11 mouse cellular contexts compared by ENCODE assay signal in genomic region chr2:154379103-154379502, GRCm38 (mm10). TPM values are rescaled to one million over a fixed set of nuclear protein-coding genes. Genes with fewer than 3 reads are reported as not detected.
A peak's percentile ranks its signal among the peaks of the same experiment; 100 is the strongest.
DNase-seq lines count a peak whose midpoint lies in the region; ATAC-seq and TF ChIP-seq lines count a peak whose summit lies in the region.
"Had no signal": no experiment of that assay in that cellular context is flagged by ENCODE, and none has a peak within 500 bp of the region (broad histone marks: within the 10 kb centered on the region; RNA-seq: fewer than 3 reads in every experiment).

No protein-coding gene starts in this region.

- peaks cover 8% of the 10 kb centered on the region for H3K4me1 ChIP-seq in olfactory bulb, adult 2 months (ENCODE audit: control insufficient read depth, insufficient read depth, low read length)
- peaks cover 2% of the 10 kb centered on the region; the same call in 1 of the 2 replicates for H3K4me1 ChIP-seq in kidney, adult 2 months (ENCODE audit: control insufficient read depth, insufficient read depth, low read length)
- no peaks in the 10 kb centered on the region for H3K4me1 ChIP-seq in kidney, embryonic 16.5 days (ENCODE audit: insufficient read depth, low read length)

- no peaks in the 10 kb centered on the region; the same call in 1 of the 2 replicates for H3K36me3 ChIP-seq in kidney, adult 2 months (ENCODE audit: control insufficient read depth, insufficient read depth, low read length)
- no peaks in the 10 kb centered on the region for H3K36me3 ChIP-seq in kidney, embryonic 16.5 days (ENCODE audit: insufficient read depth, low read length)

- no peak overlapping the region for H3K9ac ChIP-seq in kidney, embryonic 16.5 days (replicated peaks; ENCODE audit: low read length)
- H3K9ac ChIP-seq: liver, postnatal 0 days had no signal

- no peak overlapping the region for H3K4me3 ChIP-seq in olfactory bulb, adult 2 months (ENCODE audit: insufficient read depth, low read depth, low read length)
- no peak overlapping the region for H3K4me3 ChIP-seq in kidney, adult 2 months (ENCODE audit: insufficient read depth, low read depth, low read length)
- H3K4me3 ChIP-seq in kidney, embryonic 16.5 days (ENCODE audit: low read length), result no peak overlapping the region

- TF ChIP-seq CTCF in olfactory bulb, adult 2 months (IDR thresholded peaks at IDR 0.05; ENCODE audit: insufficient read depth, low read depth, low read length), result no peak
- no peak for TF ChIP-seq CTCF in kidney, adult 2 months (conservative IDR thresholded peaks at IDR 0.05; ENCODE audit: insufficient read depth, insufficient read length, low read depth, low read length)

- ATAC-seq in frontal cortex, adult (ENCODE audit: low TSS enrichment), result peak; percentile 84
- ATAC-seq in kidney, embryonic 16.5 days (ENCODE audit: low FRiP score, low TSS enrichment), result no peak
- ATAC-seq: liver, postnatal 0 days had no signal

- no peaks in the 10 kb centered on the region for H3K9me3 ChIP-seq in kidney, embryonic 16.5 days (ENCODE audit: low read length)

- no peak for TF ChIP-seq POLR2A in olfactory bulb, adult 2 months (IDR thresholded peaks at IDR 0.05; ENCODE audit: insufficient read depth, low read depth, low read length)
- no peak for TF ChIP-seq POLR2A in kidney, adult 2 months (IDR thresholded peaks at IDR 0.05; ENCODE audit: low read depth, low read length)

- H3K27me3 ChIP-seq in kidney, adult 2 months (replicated peaks; ENCODE audit: control insufficient read depth, insufficient read depth, low read length), result no peaks in the 10 kb centered on the region
- no peaks in the 10 kb centered on the region for H3K27me3 ChIP-seq in kidney, embryonic 16.5 days (ENCODE audit: insufficient read depth, low read length)

- no peak overlapping the region for H3K4me2 ChIP-seq in kidney, embryonic 16.5 days (replicated peaks; ENCODE audit: low read depth, low read length)

- WGBS in olfactory bulb, adult 2 months, result 50% methylated on average over 7 of the region's 7 CpGs
- WGBS in kidney, adult 2 months, result 87% methylated on average over 7 of the region's 7 CpGs
- WGBS in kidney, embryonic 16.5 days, result 85% methylated on average over 7 of the region's 7 CpGs

- H3K27ac ChIP-seq in olfactory bulb, adult 2 months (ENCODE audit: insufficient read depth, low read depth, low read length), result peak overlapping the region; percentile 22; the same call in 1 of the 2 replicates
- no peak overlapping the region for H3K27ac ChIP-seq in kidney, adult 2 months (ENCODE audit: insufficient read depth, low read depth, low read length)
- no peak overlapping the region for H3K27ac ChIP-seq in kidney, embryonic 16.5 days (ENCODE audit: low read length)

- peak; percentile 82 for DNase-seq in NIH3T3 (ENCODE audit: low read depth)
- peak; percentile 79 to 92 for DNase-seq in layer of hippocampus, postnatal 14 days (ENCODE audit: low spot score in 2 of 2)
- DNase-seq in adrenal gland, adult 8-10 months, result no peak
- DNase-seq in kidney, adult 2 months, result no peak
- DNase-seq: adrenal gland, postnatal 36 days; gastrocnemius, postnatal 14 days; heart, postnatal 14 days; liver, postnatal 0 days had no signal

RNA-seq across cellular contexts. Expression of gene Cdk5rap1, which starts 6.3 kb away (rescaled TPM):
- total RNA-seq in layer of hippocampus, postnatal 14 days (2021), result 10 to 100 TPM; 14.4 to 16.0 TPM
- not detected in 2 replicates for polyA plus RNA-seq in olfactory bulb, adult 2 months (2012; ENCODE audit: insufficient read depth, insufficient read length, low replicate concordance, missing spikeins)
- total RNA-seq in adrenal gland, adult 8-10 months (2022), result 10 to 100 TPM; 13.7 to 25.4 (median 18.6) TPM
- 17.1 and 19.0 TPM in 2 replicates for polyA plus RNA-seq in kidney, adult 2 months (2012; rRNA removed)
- polyA plus RNA-seq in kidney, embryonic 16.5 days (2015; fragmentation: Nextera tagmentation; extraction: Ambion mirVana), result 17.4 and 23.4 TPM in 2 replicates

RNA-seq across cellular contexts. Expression of gene Snta1, which starts 28.8 kb away (rescaled TPM):
- 10 to 100 TPM; 43.6 to 47.1 TPM for total RNA-seq in layer of hippocampus, postnatal 14 days (2021)
- polyA plus RNA-seq in olfactory bulb, adult 2 months (2012; ENCODE audit: insufficient read depth, insufficient read length, low replicate concordance, missing spikeins), result not detected in 2 replicates
- total RNA-seq in adrenal gland, adult 8-10 months (2022), result 10 to 100 TPM; 21.3 to 37.6 (median 31.5) TPM
- polyA plus RNA-seq in kidney, adult 2 months (2012; rRNA removed), result 60.5 and 63.4 TPM in 2 replicates
- 9.5 and 12.2 TPM in 2 replicates for polyA plus RNA-seq in kidney, embryonic 16.5 days (2015; fragmentation: Nextera tagmentation; extraction: Ambion mirVana)

RNA-seq across cellular contexts. Expression of gene Cbfa2t2, which starts 57.2 kb away (rescaled TPM):
- total RNA-seq in layer of hippocampus, postnatal 14 days (2021), result 10 to 100 TPM; 43.3 to 50.4 TPM
- polyA plus RNA-seq in olfactory bulb, adult 2 months (2012; ENCODE audit: insufficient read depth, insufficient read length, low replicate concordance, missing spikeins), result not detected in 2 replicates
- 10 to 100 TPM; 34.0 to 55.4 (median 43.4) TPM for total RNA-seq in adrenal gland, adult 8-10 months (2022)
- 11.7 and 11.8 TPM in 2 replicates for polyA plus RNA-seq in kidney, adult 2 months (2012; rRNA removed)
- 44.2 and 48.3 TPM in 2 replicates for polyA plus RNA-seq in kidney, embryonic 16.5 days (2015; fragmentation: Nextera tagmentation; extraction: Ambion mirVana)

Comparison
In these comparisons a context has a peak if more than half of its experiments do, and no peak if none do; other contexts are left out.
1. DNase-seq: peak in NIH3T3 (single experiment) and layer of hippocampus, postnatal 14 days (2 of 2); none in adrenal gland, adult 8-10 months (single experiment) and kidney, adult 2 months (single experiment).
2. RNA of gene Cdk5rap1, which starts 6.3 kb away (polyA plus RNA-seq): 17.4 to 23.4 TPM in kidney, embryonic 16.5 days and 17.1 to 19.0 TPM in kidney, adult 2 months; not detected in olfactory bulb, adult 2 months; every median in the first group is over 10 times any median in the second.
3. RNA of gene Snta1, which starts 28.8 kb away (polyA plus RNA-seq): 60.5 to 63.4 TPM in kidney, adult 2 months and 9.5 to 12.2 TPM in kidney, embryonic 16.5 days; not detected in olfactory bulb, adult 2 months; every median in the first group is over 10 times any median in the second.